Mouse (Mus musculus) cortical plate, adult 2 months (tissue): ENCODE results near the gene Apod.

Experiments used
- CTCF ChIP-seq: fragments of 200-500 bp; IDR thresholded peaks from 2 replicates; pipeline ENCODE4 v1.5.1; 2011; ENCODE audit warnings: mild to moderate bottlenecking, control low read depth, low read length; ENCODE audit not compliant: insufficient read depth; ENCODE audit errors: extremely low read depth
- POLR2A ChIP-seq: fragments of 200-500 bp; IDR thresholded peaks from 2 replicates; pipeline ENCODE4 v1.6.1; 2011; ENCODE audit warnings: mild to moderate bottlenecking, low read length, control low read depth; ENCODE audit not compliant: insufficient read depth; ENCODE audit errors: extremely low read depth

DNA sequence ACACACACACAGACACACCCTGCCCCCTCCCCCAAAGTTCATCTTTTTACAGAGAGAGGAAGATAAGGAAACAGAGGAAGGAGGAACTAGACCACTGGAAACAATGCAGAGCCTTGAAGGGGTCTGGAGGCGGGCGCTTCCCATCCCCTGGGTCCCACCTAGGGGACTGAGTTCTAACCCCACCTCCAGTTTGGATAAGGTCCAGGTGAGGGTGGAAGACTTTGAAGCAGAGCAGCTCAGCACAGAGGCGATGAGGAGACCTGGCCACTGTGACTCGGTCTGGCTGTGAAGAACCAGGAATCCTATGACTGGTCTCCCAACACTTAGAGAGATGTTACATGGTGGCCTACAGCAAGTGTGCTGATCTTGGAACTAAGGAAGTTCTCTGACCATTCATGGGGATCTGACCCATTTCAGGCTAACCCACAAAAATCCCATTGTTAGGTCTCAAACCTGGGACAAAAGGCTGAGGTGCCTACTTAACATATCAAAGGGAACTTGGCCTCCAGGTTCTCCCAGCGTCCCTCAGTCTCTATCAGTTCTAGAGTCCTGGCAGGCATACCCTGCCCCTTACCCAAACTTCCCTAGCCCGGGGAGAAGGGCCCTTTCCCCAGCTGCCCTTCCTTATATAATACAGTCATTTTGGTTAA is 13.6 kb downstream of the Apod start:
- TF ChIP-seq CTCF (no peak), POLR2A (no peak)
